Mouse (Mus musculus): ENCODE measurements around the gene Olfr91. TPM values are rescaled to one million over a fixed set of nuclear protein-coding genes. Genes with fewer than 3 reads are reported as not detected.
"Not testable (repeated sequence)": the region's sequence is repeated elsewhere in the genome, so short reads cannot be mapped to it uniquely, and the experiment has no call there.

Gene Olfr91
- polyA plus RNA-seq (2014; fragmentation: Nextera tagmentation; extraction: Ambion mirVana): not detected in 2 replicates

- WGBS: 87% methylated on average over 1 of the region's 1 CpGs
- ATAC-seq (ENCODE audit: low FRiP score) (no peak), DNase-seq (ENCODE audit: low spot score) (no peak)
- no peak within 1 kb of the TSS for H3K4me3 ChIP-seq (replicated peaks; ENCODE audit: low read length)
- no peak within 1 kb of the TSS for H3K9ac ChIP-seq
- no peak within 1 kb of the TSS for H3K27ac ChIP-seq
- H3K4me2 ChIP-seq (replicated peaks): no peak within 1 kb of the TSS
- H3K9me3 ChIP-seq (ENCODE audit: control insufficient read depth, low read length): no peaks in the 10 kb centered on the region
- no peaks in the 10 kb centered on the region for H3K4me1 ChIP-seq (replicated peaks; ENCODE audit: control insufficient read depth, insufficient read depth, low read length)
- no peaks in the 10 kb centered on the region for H3K27me3 ChIP-seq (ENCODE audit: control insufficient read depth, insufficient read depth, low read length)
- H3K36me3 ChIP-seq (replicated peaks; ENCODE audit: control insufficient read depth, insufficient read depth): no peaks in the 10 kb centered on the region
These were observed at the start of gene Olfr91 for GRCm38 (mm10) chr17:37098178-37098577. TSS of gene Olfr91 (minus strand) at chr17:37098278.

- not testable (repeated sequence) for DNase-seq (ENCODE audit: low spot score); H3K4me2 ChIP-seq (replicated peaks); H3K4me1 ChIP-seq (replicated peaks; ENCODE audit: control insufficient read depth, insufficient read depth, low read length); H3K4me3 ChIP-seq (replicated peaks; ENCODE audit: low read length); H3K9ac ChIP-seq; H3K36me3 ChIP-seq (replicated peaks; ENCODE audit: control insufficient read depth, insufficient read depth); H3K27me3 ChIP-seq (ENCODE audit: control insufficient read depth, insufficient read depth, low read length); H3K9me3 ChIP-seq (ENCODE audit: control insufficient read depth, low read length); ATAC-seq (ENCODE audit: low FRiP score); H3K27ac ChIP-seq
- 80% methylated on average over 4 of the region's 4 CpGs for WGBS
These were observed 33.3 kb upstream of the Olfr91 start for GRCm38 (mm10) chr17:37131366-37131765.

- no peak within 1 kb of the TSS for H3K4me2 ChIP-seq (replicated peaks)
- no peak within 1 kb of the TSS for H3K4me3 ChIP-seq (replicated peaks; ENCODE audit: low read length)
- H3K4me1 ChIP-seq (replicated peaks; ENCODE audit: control insufficient read depth, insufficient read depth, low read length): no peaks in the 10 kb centered on the region
- no peaks in the 10 kb centered on the region for H3K9me3 ChIP-seq (ENCODE audit: control insufficient read depth, low read length)
- no peak within 1 kb of the TSS for H3K9ac ChIP-seq
- 94% methylated on average over 2 of the region's 2 CpGs for WGBS
- ATAC-seq (ENCODE audit: low FRiP score): no peak
- H3K27me3 ChIP-seq (ENCODE audit: control insufficient read depth, insufficient read depth, low read length): no peaks in the 10 kb centered on the region
- H3K27ac ChIP-seq: no peak within 1 kb of the TSS
- H3K36me3 ChIP-seq (replicated peaks; ENCODE audit: control insufficient read depth, insufficient read depth): no peaks in the 10 kb centered on the region
- no peak for DNase-seq (ENCODE audit: low spot score)
These were observed 21.9 kb upstream of the Olfr91 start, which contains the start of gene Olfr92 for GRCm38 (mm10) chr17:37119988-37120387. TSS of gene Olfr92 (minus strand) at chr17:37120088.

GRCm38 (mm10) chr17:37093289-37093688 is 4.8 kb downstream of the Olfr91 start:
- Histone ChIP-seq H3K9ac (no peak overlapping the region), H3K36me3 (replicated peaks; ENCODE audit: control insufficient read depth, insufficient read depth) (no peaks in the 10 kb centered on the region), H3K4me3 (replicated peaks; ENCODE audit: low read length) (no peak overlapping the region), H3K9me3 (ENCODE audit: control insufficient read depth, low read length) (no peaks in the 10 kb centered on the region), H3K4me1 (replicated peaks; ENCODE audit: control insufficient read depth, insufficient read depth, low read length) (no peaks in the 10 kb centered on the region), H3K4me2 (replicated peaks) (no peak overlapping the region), H3K27ac (no peak overlapping the region), H3K27me3 (ENCODE audit: control insufficient read depth, insufficient read depth, low read length) (no peaks in the 10 kb centered on the region)
- DNase-seq (ENCODE audit: low spot score): no peak
- no peak for ATAC-seq (ENCODE audit: low FRiP score)
- WGBS: 77% methylated on average over 5 of the region's 5 CpGs

- no peaks in the 10 kb centered on the region for H3K9me3 ChIP-seq (ENCODE audit: control insufficient read depth, low read length)
- H3K27me3 ChIP-seq (ENCODE audit: control insufficient read depth, insufficient read depth, low read length): no peaks in the 10 kb centered on the region
- H3K9ac ChIP-seq: no peak overlapping the region
- ATAC-seq (ENCODE audit: low FRiP score): no peak
- no peak for DNase-seq (ENCODE audit: low spot score)
- no peak overlapping the region for H3K4me2 ChIP-seq (replicated peaks)
- H3K4me3 ChIP-seq (replicated peaks; ENCODE audit: low read length): no peak overlapping the region
- no peaks in the 10 kb centered on the region for H3K4me1 ChIP-seq (replicated peaks; ENCODE audit: control insufficient read depth, insufficient read depth, low read length)
- no peaks in the 10 kb centered on the region for H3K36me3 ChIP-seq (replicated peaks; ENCODE audit: control insufficient read depth, insufficient read depth)
- no peak overlapping the region for H3K27ac ChIP-seq
- WGBS: 86% methylated on average over 1 of the region's 1 CpGs
These were observed 5.9 kb downstream of the Olfr91 start for GRCm38 (mm10) chr17:37092198-37092597.

GRCm38 (mm10) chr17:37088399-37088798 is 9.7 kb downstream of the Olfr91 start, which contains the start of gene Olfr90:
TSS of gene Olfr90 (minus strand) at chr17:37088499.
- no peaks in the 10 kb centered on the region for H3K27me3 ChIP-seq (ENCODE audit: control insufficient read depth, insufficient read depth, low read length)
- H3K9me3 ChIP-seq (ENCODE audit: control insufficient read depth, low read length): no peaks in the 10 kb centered on the region
- DNase-seq (ENCODE audit: low spot score): no peak
- ATAC-seq (ENCODE audit: low FRiP score): no peak
- no peaks in the 10 kb centered on the region for H3K4me1 ChIP-seq (replicated peaks; ENCODE audit: control insufficient read depth, insufficient read depth, low read length)
- no peaks in the 10 kb centered on the region for H3K36me3 ChIP-seq (replicated peaks; ENCODE audit: control insufficient read depth, insufficient read depth)
- H3K4me2 ChIP-seq (replicated peaks): no peak within 1 kb of the TSS
- no peak within 1 kb of the TSS for H3K4me3 ChIP-seq (replicated peaks; ENCODE audit: low read length)
- no peak within 1 kb of the TSS for H3K9ac ChIP-seq
- H3K27ac ChIP-seq: no peak within 1 kb of the TSS

GRCm38 (mm10) chr17:37085545-37085944 is 12.5 kb downstream of the Olfr91 start:
- Histone ChIP-seq H3K9me3 (ENCODE audit: control insufficient read depth, low read length) (no peaks in the 10 kb centered on the region), H3K4me1 (replicated peaks; ENCODE audit: control insufficient read depth, insufficient read depth, low read length) (no peaks in the 10 kb centered on the region), H3K36me3 (replicated peaks; ENCODE audit: control insufficient read depth, insufficient read depth) (no peaks in the 10 kb centered on the region), H3K27ac (no peak overlapping the region), H3K4me3 (replicated peaks; ENCODE audit: low read length) (no peak overlapping the region), H3K27me3 (ENCODE audit: control insufficient read depth, insufficient read depth, low read length) (no peaks in the 10 kb centered on the region), H3K9ac (no peak overlapping the region), H3K4me2 (replicated peaks) (no peak overlapping the region)
- DNase-seq (ENCODE audit: low spot score) (no peak), ATAC-seq (ENCODE audit: low FRiP score) (no peak)
- WGBS: 80% methylated on average over 10 of the region's 10 CpGs

GRCm38 (mm10) chr17:37084632-37085031 is 13.4 kb downstream of the Olfr91 start:
- H3K27me3 ChIP-seq (ENCODE audit: control insufficient read depth, insufficient read depth, low read length): no peaks in the 10 kb centered on the region
- H3K36me3 ChIP-seq (replicated peaks; ENCODE audit: control insufficient read depth, insufficient read depth): no peaks in the 10 kb centered on the region
- no peaks in the 10 kb centered on the region for H3K9me3 ChIP-seq (ENCODE audit: control insufficient read depth, low read length)
- no peak for ATAC-seq (ENCODE audit: low FRiP score)
- H3K9ac ChIP-seq: no peak overlapping the region
- H3K4me3 ChIP-seq (replicated peaks; ENCODE audit: low read length): no peak overlapping the region
- DNase-seq (ENCODE audit: low spot score): no peak
- H3K27ac ChIP-seq: no peak overlapping the region
- 67% methylated on average over 5 of the region's 5 CpGs for WGBS
- H3K4me1 ChIP-seq (replicated peaks; ENCODE audit: control insufficient read depth, insufficient read depth, low read length): peaks cover under 1% of the 10 kb centered on the region; the same call in 1 of the 2 replicates
- H3K4me2 ChIP-seq (replicated peaks): no peak overlapping the region

- 5% methylated on average over 8 of the region's 8 CpGs for WGBS
- no peaks in the 10 kb centered on the region for H3K27me3 ChIP-seq (ENCODE audit: control insufficient read depth, insufficient read depth, low read length)
- H3K9me3 ChIP-seq (ENCODE audit: control insufficient read depth, low read length): no peaks in the 10 kb centered on the region
- peak; percentile 78 for DNase-seq (ENCODE audit: low spot score)
- ATAC-seq (ENCODE audit: low FRiP score): peak; percentile 49; the same call in 1 of the 2 replicates
- no peak overlapping the region for H3K4me3 ChIP-seq (replicated peaks; ENCODE audit: low read length)
- H3K36me3 ChIP-seq (replicated peaks; ENCODE audit: control insufficient read depth, insufficient read depth): no peaks in the 10 kb centered on the region
- no peak overlapping the region for H3K27ac ChIP-seq
- H3K9ac ChIP-seq: no peak overlapping the region
- H3K4me2 ChIP-seq (replicated peaks): no peak overlapping the region
- peaks cover 12% of the 10 kb centered on the region for H3K4me1 ChIP-seq (replicated peaks; ENCODE audit: control insufficient read depth, insufficient read depth, low read length)
These were observed 14.8 kb downstream of the Olfr91 start for GRCm38 (mm10) chr17:37083327-37083726.

GRCm38 (mm10) chr17:37081659-37082058 is 16.4 kb downstream of the Olfr91 start:
- Histone ChIP-seq H3K27me3 (ENCODE audit: control insufficient read depth, insufficient read depth, low read length) (no peaks in the 10 kb centered on the region), H3K4me1 (replicated peaks; ENCODE audit: control insufficient read depth, insufficient read depth, low read length) (peaks cover 12% of the 10 kb centered on the region), H3K4me2 (replicated peaks) (no peak overlapping the region), H3K27ac (no peak overlapping the region), H3K9ac (no peak overlapping the region), H3K4me3 (replicated peaks; ENCODE audit: low read length) (no peak overlapping the region), H3K36me3 (replicated peaks; ENCODE audit: control insufficient read depth, insufficient read depth) (peaks cover 1% of the 10 kb centered on the region), H3K9me3 (ENCODE audit: control insufficient read depth, low read length) (no peaks in the 10 kb centered on the region)
- ATAC-seq (ENCODE audit: low FRiP score) (no peak), DNase-seq (ENCODE audit: low spot score) (no peak)
- 93% methylated on average over 4 of the region's 4 CpGs for WGBS

Measured in hindbrain, embryonic 14.5 days (tissue).